Mouse (Mus musculus) lung, embryonic 14.5 days (tissue): ENCODE results near the gene Rcan2. TPM values are rescaled to one million over a fixed set of nuclear protein-coding genes. Genes with fewer than 3 reads are reported as not detected.

Experiments used
- ATAC-seq: fragments of 200-750 bp; cut with Nextera tagmentation; 2 replicates; pipeline ENCODE4 v1.8.0; 2017; ENCODE audit warnings: mild to moderate bottlenecking, moderate TSS enrichment, moderate library complexity; ENCODE audit not compliant: insufficient read depth
- DNase-seq: peaks from one replicate; pipeline ENCODE4 v3.0.0-alpha.2; 2015
- H3K27ac ChIP-seq: fragments of 300-500 bp; sonication (generic); 2 replicates; pipeline ENCODE4 v1.5.1; 2014; ENCODE audit warnings: low read depth, mild to moderate bottlenecking, moderate library complexity
- H3K27me3 ChIP-seq: fragments of 300-500 bp; sonication (generic); 2 replicates; pipeline ENCODE4 v1.6.1; 2014; ENCODE audit warnings: low read length, control low read depth; ENCODE audit not compliant: insufficient read depth
- H3K36me3 ChIP-seq: fragments of 300-500 bp; sonication (generic); 2 replicates; pipeline ENCODE4 v1.6.1; 2014; ENCODE audit warnings: control low read depth; ENCODE audit not compliant: insufficient read depth
- H3K4me1 ChIP-seq: fragments of 300-500 bp; sonication (generic); 2 replicates; pipeline ENCODE4 v1.6.1; 2014; ENCODE audit warnings: antibody characterized with exemption, control low read depth; ENCODE audit not compliant: insufficient read depth
- H3K4me2 ChIP-seq: fragments of 300-500 bp; sonication (generic); 2 replicates; pipeline ENCODE4 v1.6.1; 2014; ENCODE audit warnings: mild to moderate bottlenecking
- H3K4me3 ChIP-seq: fragments of 300-500 bp; sonication (generic); 2 replicates; pipeline ENCODE4 v1.5.1; 2014; ENCODE audit warnings: low read depth, low read length
- H3K9ac ChIP-seq: fragments of 300-500 bp; sonication (generic); 2 replicates; pipeline ENCODE4 v1.6.1; 2014
- H3K9me3 ChIP-seq: fragments of 300-500 bp; sonication (generic); 2 replicates; pipeline ENCODE4 v1.6.1; 2016; ENCODE audit warnings: low read depth, low read length, control low read depth
- CTCF ChIP-seq: IDR thresholded peaks from 2 replicates; pipeline ENCODE4 v1.5.1; 2016; ENCODE audit warnings: antibody characterized with exemption, low read depth
- WGBS: fragments of 180-500 bp; shearing (Covaris S2); extraction: QIAGEN DNeasy Blood & Tissue Kit; methylation state at CpG from one replicate; pipeline ENCODE4 v1.1.7; 2014; 5-methylcytosine and 5-hydroxymethylcytosine counted together
- polyA plus RNA-seq: library from polyadenylated mRNA; unstranded; fragments of >200 nt; fragmentation: Nextera tagmentation; extraction: Ambion mirVana; gene quantifications from 2 replicates; pipeline ENCODE4 v1.2.1, GENCODE M21; 2014

Gene Rcan2
- polyA plus RNA-seq, 1 experiment from 2014 or later = 3.7 TPM

GRCm38 (mm10) chr17:43989334-43989945, 188.3 kb downstream of the Rcan2 start:
- Histone ChIP-seq H3K4me3 (no peak overlapping the region), H3K27ac (no peak overlapping the region), H3K36me3 (no peaks in the 10 kb centered on the region), H3K9ac (no peak overlapping the region), H3K27me3 (no peaks in the 10 kb centered on the region), H3K9me3 (no peaks in the 10 kb centered on the region), H3K4me1 (no peaks in the 10 kb centered on the region), H3K4me2 (no peak overlapping the region)
- WGBS = 39% methylated on average over 5 of the region's 5 CpGs
- peak; percentile 52 for DNase-seq
- no peak for ATAC-seq
- no peak for TF ChIP-seq CTCF

GRCm38 (mm10) chr17:43990957-43991383, 189.8 kb downstream of the Rcan2 start:
- no peak overlapping the region for H3K27ac ChIP-seq
- no peaks in the 10 kb centered on the region for H3K36me3 ChIP-seq
- no peaks in the 10 kb centered on the region for H3K27me3 ChIP-seq
- H3K9me3 ChIP-seq = no peaks in the 10 kb centered on the region
- WGBS = 61% methylated on average over 10 of the region's 10 CpGs
- no peak for ATAC-seq
- no peak for TF ChIP-seq CTCF
- no peak overlapping the region for H3K9ac ChIP-seq
- no peak overlapping the region for H3K4me2 ChIP-seq
- H3K4me3 ChIP-seq = no peak overlapping the region
- no peak for DNase-seq
- no peaks in the 10 kb centered on the region for H3K4me1 ChIP-seq

DNA sequence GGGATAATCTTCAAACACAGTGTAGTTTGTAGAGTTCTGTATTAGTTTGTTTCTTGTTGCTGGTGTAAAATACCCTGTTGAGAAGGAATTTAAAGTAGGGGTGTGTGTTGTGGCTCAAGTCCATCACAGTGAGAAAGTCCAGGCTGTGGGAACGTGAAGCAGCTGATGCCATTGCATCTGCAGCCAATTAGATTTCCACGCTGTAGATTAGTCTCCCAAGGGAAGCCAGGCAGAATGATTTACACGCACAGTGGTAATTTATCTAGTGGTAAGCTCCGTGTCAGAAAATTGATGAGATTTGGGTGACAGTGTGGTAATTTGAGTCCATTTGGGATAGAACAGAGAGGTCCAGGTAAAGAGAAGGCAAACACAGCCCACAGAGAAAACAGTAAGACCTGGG, 192.9 kb downstream of the Rcan2 start:
- 27% methylated on average over 4 of the region's 4 CpGs for WGBS
- no peak for TF ChIP-seq CTCF
- ATAC-seq = no peak
- no peak for DNase-seq
- Histone ChIP-seq H3K36me3 (no peaks in the 10 kb centered on the region), H3K27ac (no peak overlapping the region), H3K9me3 (no peaks in the 10 kb centered on the region), H3K4me2 (no peak overlapping the region), H3K4me3 (no peak overlapping the region), H3K27me3 (no peaks in the 10 kb centered on the region), H3K9ac (no peak overlapping the region), H3K4me1 (no peaks in the 10 kb centered on the region)

DNA sequence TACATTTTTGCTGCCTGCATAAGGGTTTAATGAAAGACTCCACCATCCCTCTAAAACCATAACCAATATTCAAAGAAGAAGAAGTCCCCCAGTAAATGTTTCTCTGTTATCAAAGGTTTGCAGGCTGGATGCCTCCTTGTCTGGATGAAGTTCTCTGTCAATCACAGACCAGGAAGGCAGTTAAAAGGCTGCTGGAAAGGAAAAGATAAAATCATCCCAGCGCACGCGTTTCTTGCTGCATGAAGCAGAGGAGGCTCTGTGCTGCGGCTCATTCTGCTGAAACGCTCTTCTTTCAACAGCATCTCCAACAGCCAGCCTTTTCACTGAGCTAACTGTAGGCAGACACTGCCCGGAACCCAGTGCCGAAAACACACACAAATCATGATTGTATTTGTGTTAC, 196.4 kb downstream of the Rcan2 start:
- Histone ChIP-seq H3K27ac (no peak overlapping the region), H3K4me2 (no peak overlapping the region), H3K4me3 (no peak overlapping the region), H3K27me3 (no peaks in the 10 kb centered on the region), H3K4me1 (no peaks in the 10 kb centered on the region), H3K36me3 (no peaks in the 10 kb centered on the region), H3K9me3 (no peaks in the 10 kb centered on the region), H3K9ac (no peak overlapping the region)
- WGBS = 80% methylated on average over 7 of the region's 7 CpGs
- ATAC-seq (no peak), DNase-seq (no peak)
- TF ChIP-seq CTCF = no peak

DNA sequence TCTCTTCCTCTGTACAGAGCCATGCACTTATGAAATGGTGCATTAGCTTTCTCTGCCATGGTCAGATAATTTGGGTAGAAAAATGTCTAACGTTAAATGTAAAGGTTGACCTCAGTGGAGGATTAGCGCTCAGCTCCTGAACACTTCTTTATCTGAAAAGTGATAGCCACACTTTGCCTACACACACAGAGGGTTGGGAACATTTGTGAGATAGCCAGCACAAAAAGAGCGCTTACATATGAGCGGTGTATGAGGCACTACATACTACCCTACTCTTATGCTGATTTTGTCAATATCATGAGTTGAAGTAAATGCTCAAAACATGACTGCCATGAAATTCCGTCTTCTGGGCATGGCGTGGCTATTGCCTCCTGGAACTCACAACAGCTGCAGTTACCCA, 196.9 kb downstream of the Rcan2 start:
- H3K4me3 ChIP-seq = no peak overlapping the region
- no peaks in the 10 kb centered on the region for H3K9me3 ChIP-seq
- H3K27me3 ChIP-seq = no peaks in the 10 kb centered on the region
- ATAC-seq (no peak), DNase-seq (no peak)
- H3K4me1 ChIP-seq = no peaks in the 10 kb centered on the region
- 85% methylated on average over 6 of the region's 6 CpGs for WGBS
- no peaks in the 10 kb centered on the region for H3K36me3 ChIP-seq
- no peak for TF ChIP-seq CTCF
- no peak overlapping the region for H3K4me2 ChIP-seq
- no peak overlapping the region for H3K9ac ChIP-seq
- H3K27ac ChIP-seq = no peak overlapping the region

DNA sequence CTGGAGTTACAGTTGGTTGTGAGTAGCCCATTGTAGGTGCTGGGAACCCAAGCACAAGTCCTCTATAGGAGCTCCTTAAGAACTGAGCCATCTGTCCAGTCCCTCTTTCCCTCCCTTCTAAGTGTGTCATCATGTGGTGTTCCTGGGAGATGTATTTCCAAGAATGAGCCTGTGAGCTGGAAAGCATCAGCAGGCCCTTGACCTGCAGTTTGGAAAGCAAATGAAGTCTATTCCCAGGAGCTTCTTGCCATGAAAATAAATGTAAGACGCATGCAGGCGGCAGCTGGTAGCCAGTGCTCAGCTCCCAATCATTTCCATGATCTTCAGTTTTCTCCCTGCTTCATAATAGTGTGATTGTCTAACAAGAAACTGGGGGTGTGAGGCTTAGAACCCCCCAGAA, 203.2 kb downstream of the Rcan2 start:
- WGBS = 93% methylated on average over 2 of the region's 2 CpGs
- Histone ChIP-seq H3K27ac (no peak overlapping the region), H3K36me3 (no peaks in the 10 kb centered on the region), H3K9me3 (no peaks in the 10 kb centered on the region), H3K27me3 (no peaks in the 10 kb centered on the region), H3K4me1 (no peaks in the 10 kb centered on the region), H3K4me3 (no peak overlapping the region), H3K9ac (no peak overlapping the region), H3K4me2 (no peak overlapping the region)
- ATAC-seq = no peak
- DNase-seq = no peak
- TF ChIP-seq CTCF = no peak

DNA sequence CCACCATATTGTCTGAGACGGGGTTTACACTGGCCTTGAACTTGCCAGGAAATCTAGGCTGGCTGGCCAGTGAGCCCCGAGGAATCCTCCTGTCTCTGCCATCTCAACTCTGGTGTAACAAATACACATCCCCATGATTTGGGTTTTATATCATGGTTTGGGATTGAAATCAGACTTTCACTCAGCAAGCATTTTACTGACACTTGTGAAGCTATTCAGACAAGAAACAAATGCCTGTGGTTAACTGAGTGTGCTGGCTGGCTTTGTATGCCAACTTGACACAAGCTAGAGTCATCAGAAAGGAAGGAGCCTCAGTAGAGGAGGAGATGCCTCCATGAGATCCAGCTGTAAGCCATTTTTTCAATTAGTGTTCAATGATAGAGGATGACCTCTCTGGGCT, 206.3 kb downstream of the Rcan2 start:
- no peak overlapping the region for H3K9ac ChIP-seq
- 86% methylated on average over 2 of the region's 2 CpGs for WGBS
- no peaks in the 10 kb centered on the region for H3K36me3 ChIP-seq
- H3K27ac ChIP-seq = no peak overlapping the region
- no peak overlapping the region for H3K4me3 ChIP-seq
- no peak overlapping the region for H3K4me2 ChIP-seq
- no peak for TF ChIP-seq CTCF
- no peaks in the 10 kb centered on the region for H3K4me1 ChIP-seq
- no peaks in the 10 kb centered on the region for H3K27me3 ChIP-seq
- DNase-seq = no peak
- ATAC-seq = no peak
- H3K9me3 ChIP-seq = no peaks in the 10 kb centered on the region

DNA sequence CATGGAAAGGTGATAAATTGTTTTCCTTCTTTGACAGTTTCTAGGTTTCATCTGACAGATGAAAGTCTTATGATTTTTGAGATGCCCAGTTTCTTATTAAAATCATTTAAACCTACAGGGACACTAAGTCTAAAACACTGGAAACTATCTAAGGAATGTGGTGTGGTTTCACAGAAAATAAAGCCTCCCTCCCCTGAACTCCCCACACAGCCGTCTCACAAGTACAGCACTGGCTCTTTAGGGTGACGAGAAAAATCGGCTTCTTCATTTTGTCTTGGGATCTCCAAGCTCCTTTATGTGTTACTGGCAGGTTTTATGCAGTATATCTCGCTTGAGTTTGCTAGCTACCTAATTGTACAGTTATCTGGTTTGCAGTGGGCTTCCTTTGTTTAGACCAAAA, 210.8 kb downstream of the Rcan2 start:
- WGBS = 44% methylated on average over 4 of the region's 4 CpGs
- Histone ChIP-seq H3K9me3 (no peaks in the 10 kb centered on the region), H3K4me1 (no peaks in the 10 kb centered on the region), H3K27ac (no peak overlapping the region), H3K9ac (no peak overlapping the region), H3K4me3 (no peak overlapping the region), H3K36me3 (no peaks in the 10 kb centered on the region), H3K4me2 (no peak overlapping the region), H3K27me3 (no peaks in the 10 kb centered on the region)
- ATAC-seq (no peak), DNase-seq (no peak)
- TF ChIP-seq CTCF = no peak
